Mouse (Mus musculus) gastrocnemius, postnatal 14 days (tissue): ENCODE measurements around the gene Cdk19. TPM values are rescaled to one million over a fixed set of nuclear protein-coding genes. Genes with fewer than 3 reads are reported as not detected.

ENCODE experiments used
- DNase-seq: peaks from one replicate; pipeline ENCODE4 v3.0.0; 2021; ENCODE audit warnings: mixed read lengths
- intact Hi-C: fragments of 180-260 bp; cut with DNase I; formaldehyde crosslinking; loops from one replicate; pipeline ENCODE4 v1.15.1; 2025; ENCODE audit warnings: low total_unique reads
- total RNA-seq, 2 experiments: library from RNA; stranded (reverse); gene quantifications; 2 replicates each; pipeline ENCODE4 v1.2.3; 2021

Gene Cdk19
- total RNA-seq, 2 experiments from 2014 or later, result 5.4 to 6.4 TPM

- DNase-seq, result no peak
- intact Hi-C loops, result no loop called here
These were observed 8.1 kb downstream of the Cdk19 start for GRCm38 (mm10) chr10:40347461-40347954.

- intact Hi-C loops, result no loop called here
- peak; percentile 96 for DNase-seq
These were observed 9.5 kb downstream of the Cdk19 start for GRCm38 (mm10) chr10:40348566-40349536.

- intact Hi-C loops, result no loop called here
- peak; percentile 61 for DNase-seq
These were observed 10.3 kb downstream of the Cdk19 start for GRCm38 (mm10) chr10:40349631-40350177.

- intact Hi-C loops, result no loop called here
- no peak for DNase-seq
These were observed 11.0 kb downstream of the Cdk19 start for GRCm38 (mm10) chr10:40350245-40350932.

- intact Hi-C loops, result no loop called here
These were observed 11.8 kb downstream of the Cdk19 start for GRCm38 (mm10) chr10:40351156-40351555.

GRCm38 (mm10) chr10:40354081-40354480 is 14.7 kb downstream of the Cdk19 start:
- DNase-seq, result no peak
- intact Hi-C loops, result no loop called here

More at GRCm38 (mm10) chr10:40351156-40351555, 11.8 kb downstream of the Cdk19 start:
- no peak for DNase-seq

GRCm38 (mm10) chr10:40354556-40354955 is 15.2 kb downstream of the Cdk19 start:
- no peak for DNase-seq
- intact Hi-C loops, result no loop called here

- intact Hi-C loops, result no loop called here
- no peak for DNase-seq
These were observed 18.8 kb downstream of the Cdk19 start for GRCm38 (mm10) chr10:40358166-40358565.

- DNase-seq, result no peak
- intact Hi-C loops, result no loop called here
These were observed 19.8 kb downstream of the Cdk19 start for GRCm38 (mm10) chr10:40359131-40359530.

GRCm38 (mm10) chr10:40363004-40363403 is 23.6 kb downstream of the Cdk19 start:
- intact Hi-C loops, result no loop called here

GRCm38 (mm10) chr10:40364642-40365361 is 25.4 kb downstream of the Cdk19 start:
- intact Hi-C loops, result no loop called here
- DNase-seq, result no peak

More at GRCm38 (mm10) chr10:40363004-40363403, 23.6 kb downstream of the Cdk19 start:
- no peak for DNase-seq

- no peak for DNase-seq
- intact Hi-C loops, result no loop called here
These were observed 26.6 kb downstream of the Cdk19 start for GRCm38 (mm10) chr10:40365991-40366390.

GRCm38 (mm10) chr10:40368516-40368915 is 29.2 kb downstream of the Cdk19 start:
- intact Hi-C loops, result no loop called here
- DNase-seq, result no peak

GRCm38 (mm10) chr10:40370156-40370555 is 30.8 kb downstream of the Cdk19 start:
- DNase-seq, result no peak
- intact Hi-C loops, result loop anchor here (10.0 kb wide), 1 partner anchor 155 kb away; no protein-coding TSS in a partner anchor

- intact Hi-C loops, result loop anchor here (10.0 kb wide), 1 partner anchor 153 kb away; no protein-coding TSS in a partner anchor
These were observed 32.0 kb downstream of the Cdk19 start for GRCm38 (mm10) chr10:40371184-40371913.

GRCm38 (mm10) chr10:40371914-40372675 is 32.7 kb downstream of the Cdk19 start:
- intact Hi-C loops, result loop anchor here (10.0 kb wide), 1 partner anchor 153 kb away; no protein-coding TSS in a partner anchor
- DNase-seq, result no peak

More at GRCm38 (mm10) chr10:40371184-40371913, 32.0 kb downstream of the Cdk19 start:
- DNase-seq, result no peak

GRCm38 (mm10) chr10:40373749-40374148 is 34.4 kb downstream of the Cdk19 start:
- no peak for DNase-seq
- intact Hi-C loops, result loop anchor here (10.0 kb wide), 1 partner anchor 151 kb away; no protein-coding TSS in a partner anchor

GRCm38 (mm10) chr10:40374828-40375227 is 35.5 kb downstream of the Cdk19 start:
- DNase-seq, result no peak
- intact Hi-C loops, result loop anchor here (10.0 kb wide), 1 partner anchor 150 kb away; no protein-coding TSS in a partner anchor
